Mouse (Mus musculus): Measurements from ENCODE around the gene Gm21454. TPM values are rescaled to one million over a fixed set of nuclear protein-coding genes. Genes with fewer than 3 reads are reported as not detected.
"Not testable (repeated sequence)": the region's sequence is repeated elsewhere in the genome, so short reads cannot be mapped to it uniquely, and the experiment has no call there.

Gene Gm21454
- polyA plus RNA-seq (2015; fragmentation: Nextera tagmentation; extraction: Ambion mirVana): not detected in 2 replicates

- not testable (repeated sequence) for H3K9me3 ChIP-seq; ATAC-seq (ENCODE audit: low read depth); H3K4me3 ChIP-seq; H3K36me3 ChIP-seq; H3K27me3 ChIP-seq; H3K27ac ChIP-seq (replicated peaks); H3K4me2 ChIP-seq; H3K4me1 ChIP-seq (replicated peaks); H3K9ac ChIP-seq
Observed at GRCm38 (mm10) chrY:13252091-13252490, at the start of gene Gm21454, which contains the start of gene Gm21440. Gene Gm21454 (plus strand): TSS chrY:13252442. Gene Gm21440 (plus strand): TSS chrY:13252391.

- H3K36me3 ChIP-seq; H3K4me1 ChIP-seq (replicated peaks); H3K27ac ChIP-seq (replicated peaks); H3K4me3 ChIP-seq; ATAC-seq (ENCODE audit: low read depth); H3K9ac ChIP-seq; H3K9me3 ChIP-seq; H3K4me2 ChIP-seq; H3K27me3 ChIP-seq: not testable (repeated sequence)
- no CpG with 5 or more reads among the region's 3 CpGs for WGBS
Observed at GRCm38 (mm10) chrY:13223828-13224227, 28.4 kb upstream of the Gm21454 start, which contains the start of gene Gm21828. Gene Gm21828 (minus strand): TSS chrY:13223928.

- H3K4me2 ChIP-seq; ATAC-seq (ENCODE audit: low read depth); H3K36me3 ChIP-seq; H3K9ac ChIP-seq; H3K27me3 ChIP-seq; H3K4me1 ChIP-seq (replicated peaks); H3K27ac ChIP-seq (replicated peaks); H3K4me3 ChIP-seq; H3K9me3 ChIP-seq: not testable (repeated sequence)
- WGBS: no CpG with 5 or more reads among the region's 3 CpGs
Observed at GRCm38 (mm10) chrY:13348963-13349362, 96.7 kb downstream of the Gm21454 start, which contains the start of gene Gm21725. Gene Gm21725 (minus strand): TSS chrY:13349063.

Other genes starting within 250 kb of the Gm21454 start
- not detected in 2 replicates for gene Gm20807, start 209.6 kb upstream of the Gm21454 start, polyA plus RNA-seq (2015; fragmentation: Nextera tagmentation; extraction: Ambion mirVana)
- not detected in 2 replicates for gene Gm21891, start 119.0 kb upstream of the Gm21454 start, polyA plus RNA-seq (2015; fragmentation: Nextera tagmentation; extraction: Ambion mirVana)
- not detected in 2 replicates for gene Gm21425, start 90.5 kb upstream of the Gm21454 start, polyA plus RNA-seq (2015; fragmentation: Nextera tagmentation; extraction: Ambion mirVana)
- gene Gm21828, start 28.5 kb upstream of the Gm21454 start, polyA plus RNA-seq (2015; fragmentation: Nextera tagmentation; extraction: Ambion mirVana): not detected in 2 replicates
- not detected in 2 replicates for gene Gm21440, start 51 bp upstream of the Gm21454 start, polyA plus RNA-seq (2015; fragmentation: Nextera tagmentation; extraction: Ambion mirVana)
- not detected in 2 replicates for gene Gm21725, start 96.6 kb downstream of the Gm21454 start, polyA plus RNA-seq (2015; fragmentation: Nextera tagmentation; extraction: Ambion mirVana)
- gene Gm21866, start 213.1 kb downstream of the Gm21454 start, polyA plus RNA-seq (2015; fragmentation: Nextera tagmentation; extraction: Ambion mirVana): not detected in 2 replicates
- not detected in 2 replicates for gene Gm20773, start 241.6 kb downstream of the Gm21454 start, polyA plus RNA-seq (2015; fragmentation: Nextera tagmentation; extraction: Ambion mirVana)

All from neural tube, embryonic 13.5 days (tissue).